Mouse (Mus musculus) lung, adult 2 months (tissue): ENCODE measurements around the gene Pgk2. TPM values are rescaled to one million over a fixed set of nuclear protein-coding genes. Genes with fewer than 3 reads are reported as not detected.
"Not testable (repeated sequence)": the region's sequence is repeated elsewhere in the genome, so short reads cannot be mapped to it uniquely, and the experiment has no call there.

Source experiments
- DNase-seq: peaks from one replicate; pipeline ENCODE4 v3.0.0; 2022
- H3K4me1 ChIP-seq: fragments of 200-500 bp; 2 replicates; pipeline ENCODE4 v1.6.1; 2011; ENCODE audit warnings: low read length; ENCODE audit not compliant: control insufficient read depth, insufficient read depth
- H3K4me3 ChIP-seq: fragments of 200-500 bp; replicated peaks from 2 replicates; pipeline ENCODE3; 2011; ENCODE audit warnings: low read depth, mild to moderate bottlenecking, control low read depth, low read length; ENCODE audit errors: extremely low read depth
- CTCF ChIP-seq: fragments of 200-500 bp; IDR thresholded peaks from 2 replicates; pipeline ENCODE4 v1.5.1; 2011; ENCODE audit warnings: mild to moderate bottlenecking, low read length, control low read depth; ENCODE audit not compliant: insufficient read depth
- POLR2A ChIP-seq: fragments of 200-500 bp; IDR thresholded peaks from 2 replicates; pipeline ENCODE4 v1.6.1; 2011; ENCODE audit warnings: low read depth, mild to moderate bottlenecking, control low read depth, low read length, borderline replicate concordance; ENCODE audit errors: extremely low read depth
- WGBS: fragments of 180-500 bp; shearing (Covaris S2); methylation state at CpG from one replicate; pipeline ENCODE4 v1.1.7; 2018; 5-methylcytosine and 5-hydroxymethylcytosine counted together
- polyA plus RNA-seq: library from polyadenylated mRNA; depleted of rRNA; stranded (reverse); fragments of >200 nt; gene quantifications from 2 replicates; pipeline ENCODE4 v1.2.3, GENCODE M21; 2012; rRNA removed

Gene Pgk2
- not detected in 2 replicates for polyA plus RNA-seq

GRCm38 (mm10) chr17:40208540-40208939 lies at the start of gene Pgk2:
Gene Pgk2 (minus strand): TSS chr17:40208640.
- Histone ChIP-seq H3K4me1 (no peaks in the 10 kb centered on the region), H3K4me3 (no peak within 1 kb of the TSS)
- TF ChIP-seq CTCF: no peak
- no peak for TF ChIP-seq POLR2A
- WGBS: 63% methylated on average over 4 of the region's 4 CpGs
- no peak for DNase-seq

DNA sequence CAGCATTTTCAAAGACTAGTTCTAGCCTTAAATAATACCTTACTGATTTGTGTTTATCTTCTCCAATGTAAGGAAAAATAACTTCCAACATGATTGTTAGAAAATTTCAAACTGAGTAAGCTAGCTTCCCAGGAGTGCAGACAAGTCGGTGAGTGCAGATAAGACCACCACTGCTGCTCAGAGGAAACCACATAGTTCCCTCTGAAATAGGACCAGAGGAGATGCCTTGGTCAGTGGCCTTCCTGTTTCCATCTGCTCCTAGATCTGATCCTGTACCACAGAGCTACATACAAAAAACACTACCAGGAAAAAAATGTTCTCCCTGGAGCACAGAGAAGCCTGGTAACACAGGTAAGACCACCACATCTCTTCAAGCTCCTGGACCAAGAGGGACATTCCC lies 44.0 kb upstream of the Pgk2 start:
- TF ChIP-seq POLR2A (no peak), CTCF (no peak)
- no peak for DNase-seq
- 69% methylated on average over 1 of the region's 1 CpGs for WGBS
- Histone ChIP-seq H3K4me3 (no peak overlapping the region), H3K4me1 (no peaks in the 10 kb centered on the region)

DNA sequence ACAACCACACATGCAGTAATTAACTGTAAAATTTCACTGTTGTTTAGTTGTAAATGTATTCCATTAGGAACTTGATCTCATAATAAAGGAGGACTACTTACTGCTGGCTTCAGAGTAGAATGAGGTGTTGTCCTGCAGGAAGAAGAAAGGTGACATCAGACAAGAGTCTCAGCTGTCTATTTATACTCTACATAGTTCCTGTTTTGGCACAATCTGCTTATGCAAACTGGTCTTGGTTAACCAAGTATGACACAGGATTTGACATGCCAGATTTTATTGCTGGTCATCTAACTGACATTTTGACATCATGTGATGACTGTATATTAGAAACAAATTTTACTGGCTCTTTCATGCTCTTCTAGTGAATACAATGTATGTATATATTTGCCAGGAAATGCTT lies 33.7 kb upstream of the Pgk2 start, which contains the start of gene Crisp3:
Crisp3 (minus strand) TSS at position 154 of the 400 bp plus-strand sequence.
- no peak for DNase-seq
- TF ChIP-seq CTCF: no peak
- no peak for TF ChIP-seq POLR2A
- Histone ChIP-seq H3K4me3 (no peak within 1 kb of the TSS), H3K4me1 (no peaks in the 10 kb centered on the region)

- not testable (repeated sequence) for DNase-seq, H3K4me3 ChIP-seq, H3K4me1 ChIP-seq
Measured at GRCm38 (mm10) chr17:40201803-40202202, 6.6 kb downstream of the Pgk2 start.

- 72% methylated on average over 4 of the region's 4 CpGs for WGBS
- H3K4me1 ChIP-seq, DNase-seq, H3K4me3 ChIP-seq: not testable (repeated sequence)
Measured at GRCm38 (mm10) chr17:40190192-40190591, 18.2 kb downstream of the Pgk2 start.

DNA sequence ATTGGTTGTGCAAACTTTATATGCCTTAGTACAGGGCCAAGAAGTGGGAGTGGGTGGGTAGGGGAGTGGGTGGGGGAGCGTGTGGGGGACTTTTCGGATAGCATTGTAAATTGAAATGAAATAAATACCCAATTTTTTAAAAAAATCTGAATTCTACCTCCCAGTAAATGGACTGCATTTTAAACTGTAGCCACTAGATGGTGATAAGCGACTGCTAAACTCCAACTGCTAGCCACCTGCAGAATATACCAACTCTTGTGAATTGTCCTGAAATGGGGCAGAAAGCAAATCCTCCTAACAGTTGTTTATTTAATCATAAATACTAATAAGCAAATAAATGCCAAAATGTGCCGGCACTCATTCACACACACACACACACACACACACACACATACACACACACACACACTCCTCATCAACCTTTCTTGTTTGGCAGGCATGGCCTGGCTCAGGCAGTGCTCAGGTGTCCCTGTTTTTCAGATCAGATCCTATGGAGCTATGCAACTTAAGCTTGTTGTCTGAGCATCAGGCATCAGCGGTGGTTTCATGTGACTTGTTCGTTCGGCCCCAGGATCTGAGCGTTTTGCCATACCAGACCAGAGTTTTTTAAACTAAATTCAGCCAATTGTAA lies 50.6 kb downstream of the Pgk2 start:
- WGBS: 43% methylated on average over 8 of the region's 8 CpGs
- DNase-seq, H3K4me1 ChIP-seq, H3K4me3 ChIP-seq: not testable (repeated sequence)

Other genes with a start within 250 kb of the Pgk2 start
- not detected in 2 replicates for gene AC192777.2, start 113.2 kb downstream of the Pgk2 start, polyA plus RNA-seq
- gene Crisp3, start 33.6 kb upstream of the Pgk2 start, polyA plus RNA-seq: not detected in 2 replicates
- gene Crisp1, start 110.6 kb upstream of the Pgk2 start, polyA plus RNA-seq: 3.9 TPM in 1 of 2 replicates, not detected in the other